Mouse (Mus musculus) ES-Bruce4 (cell line): Measurements from ENCODE around the gene Ubqln4.

Source experiments
- CTCF ChIP-seq: IDR thresholded peaks from one replicate; pipeline ENCODE4 v1.8.1; 2011; ENCODE audit warnings: low read depth, low read length
- POLR2A ChIP-seq: IDR thresholded peaks from one replicate; pipeline ENCODE4 v1.8.1; 2011; ENCODE audit warnings: low read length; ENCODE audit not compliant: insufficient read depth

- no peak for TF ChIP-seq CTCF
- TF ChIP-seq POLR2A, result no peak
Observed at GRCm38 (mm10) chr3:88586640-88587039, 33.1 kb downstream of the Ubqln4 start.
